Comparison of ENCODE assay signal across 22 mouse cellular contexts in genomic region chr13:110633899-110634298, GRCm38 (mm10).
DNase-seq lines count a peak whose midpoint lies in the region; TF ChIP-seq lines count a peak whose summit lies in the region.
"Had no signal": no experiment of that assay in that cellular context is flagged by ENCODE, and none has a peak within 500 bp of the region (broad histone marks: within the 10 kb centered on the region; RNA-seq: fewer than 3 reads in every experiment).

No protein-coding gene starts in this region.

- no peaks in the 10 kb centered on the region for H3K4me1 ChIP-seq in embryonic fibroblast, embryonic 13.5 days (ENCODE audit: control insufficient read depth, insufficient read depth, low read length)
- H3K4me1 ChIP-seq: embryonic facial prominence, embryonic 13.5 days; embryonic facial prominence, embryonic 15.5 days; forebrain, embryonic 13.5 days; forebrain, embryonic 15.5 days had no signal

- DNase-seq in 3T3-L1 (ENCODE audit: low read depth, low spot score): peak; percentile 64
- DNase-seq in NIH3T3 (ENCODE audit: low read depth): peak; percentile 23
- DNase-seq in thymus, postnatal 4 days: no peak
- DNase-seq in adrenal gland, postnatal 10 days: no peak
- no peak for DNase-seq in urinary bladder, postnatal 25 days (ENCODE audit: low spot score)
- DNase-seq: adrenal gland, adult 2 months; adrenal gland, postnatal 14 days; adrenal gland, postnatal 36 days; B cell, adult 2 months; cerebellum, adult 11 months; cerebellum, adult 18-20 months; cerebellum, adult 8-10 months; cerebellum, adult 9-11 months; cerebellum, postnatal 14 days; cerebellum, postnatal 36 days; embryo, embryonic 11 days; forebrain, postnatal 0 days had no signal

- peak overlapping the region; percentile 78 for H3K27ac ChIP-seq in embryonic fibroblast, embryonic 13.5 days (ENCODE audit: insufficient read depth, low read length)
- H3K27ac ChIP-seq: embryonic facial prominence, embryonic 13.5 days; embryonic facial prominence, embryonic 15.5 days; forebrain, embryonic 13.5 days; forebrain, embryonic 15.5 days had no signal

- H3K4me3 ChIP-seq in embryonic fibroblast, embryonic 13.5 days (ENCODE audit: insufficient read depth, low read length): no peak overlapping the region
- H3K4me3 ChIP-seq: embryonic facial prominence, embryonic 13.5 days; embryonic facial prominence, embryonic 15.5 days; forebrain, embryonic 13.5 days; forebrain, embryonic 15.5 days had no signal

- TF ChIP-seq CTCF in embryonic fibroblast, embryonic 13.5 days (IDR thresholded peaks at IDR 0.05; ENCODE audit: borderline replicate concordance, insufficient read depth, low read length): no peak

- TF ChIP-seq POLR2A in embryonic fibroblast, embryonic 13.5 days (IDR thresholded peaks at IDR 0.05; ENCODE audit: low read depth, low read length): no peak

Comparison
In these comparisons a context has a peak if more than half of its experiments do, and no peak if none do; other contexts are left out.
1. DNase-seq: peak in 3T3-L1 (single experiment) and NIH3T3 (single experiment); none in thymus, postnatal 4 days (single experiment), adrenal gland, postnatal 10 days (single experiment) and urinary bladder, postnatal 25 days (single experiment).